Mouse (Mus musculus): ENCODE data around the gene Cep55.
A peak's percentile ranks its signal among the peaks of the same experiment; 100 is the strongest.

Gene Cep55

DNA sequence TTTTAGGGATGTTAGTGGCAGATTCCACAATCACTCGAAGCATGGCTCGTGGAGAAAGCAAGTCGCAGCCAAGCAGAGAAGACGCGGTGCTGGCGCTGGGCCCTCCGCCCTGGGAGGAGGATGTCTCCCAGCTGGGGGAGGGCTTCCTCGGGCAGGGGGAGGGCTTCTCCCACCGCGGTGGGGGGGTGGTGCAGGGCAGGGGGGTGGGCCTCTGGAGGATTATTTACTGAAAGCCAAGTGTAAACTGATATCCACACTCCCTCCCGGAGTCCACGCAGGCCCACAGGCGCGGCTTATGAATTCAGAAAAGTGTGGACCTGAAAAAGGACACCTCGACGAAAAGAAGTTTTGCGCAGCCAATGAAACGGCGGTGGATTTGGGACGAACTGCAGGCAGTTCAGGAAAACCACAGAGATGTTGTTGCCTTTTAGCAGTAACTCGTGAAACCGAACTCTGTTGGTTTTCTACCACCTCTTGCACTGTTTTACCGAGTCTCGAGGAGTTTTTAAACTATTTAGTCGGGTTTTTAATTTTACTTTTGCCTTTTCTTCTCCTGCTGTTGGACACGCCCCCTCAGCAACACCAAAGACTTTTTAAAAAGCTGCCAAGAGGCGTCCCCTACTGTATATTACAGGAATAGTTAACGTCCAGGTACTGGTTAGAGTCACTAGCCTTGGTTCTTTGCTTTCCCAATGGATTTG lies 11.4 kb upstream of the Cep55 start, which contains the start of gene Myof:
Gene Myof (minus strand): TSS at position 297 of the 701 bp plus-strand sequence.
- DNase-seq (ENCODE audit: low read depth, low spot score), result peak; percentile 52

DNA sequence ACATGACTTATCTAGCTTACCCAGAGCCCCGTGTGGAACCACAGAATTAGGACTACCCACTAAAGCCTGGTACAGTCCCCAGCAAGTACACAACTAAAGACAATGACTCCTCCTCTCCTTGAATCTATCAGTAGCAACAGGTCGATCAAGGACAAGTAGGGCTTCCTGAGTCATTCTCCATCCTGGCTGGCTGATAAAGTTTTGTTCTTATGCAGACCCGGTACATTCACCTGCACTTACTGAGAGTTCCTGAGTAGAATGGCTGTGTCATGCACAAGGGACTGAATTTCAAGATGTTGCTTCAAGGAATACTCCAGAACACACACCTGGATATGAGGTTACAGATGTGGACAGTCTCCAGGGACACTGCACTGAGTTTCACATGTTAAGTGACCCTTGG lies 9.6 kb upstream of the Cep55 start:
- no peak for DNase-seq (ENCODE audit: low read depth, low spot score)

DNA sequence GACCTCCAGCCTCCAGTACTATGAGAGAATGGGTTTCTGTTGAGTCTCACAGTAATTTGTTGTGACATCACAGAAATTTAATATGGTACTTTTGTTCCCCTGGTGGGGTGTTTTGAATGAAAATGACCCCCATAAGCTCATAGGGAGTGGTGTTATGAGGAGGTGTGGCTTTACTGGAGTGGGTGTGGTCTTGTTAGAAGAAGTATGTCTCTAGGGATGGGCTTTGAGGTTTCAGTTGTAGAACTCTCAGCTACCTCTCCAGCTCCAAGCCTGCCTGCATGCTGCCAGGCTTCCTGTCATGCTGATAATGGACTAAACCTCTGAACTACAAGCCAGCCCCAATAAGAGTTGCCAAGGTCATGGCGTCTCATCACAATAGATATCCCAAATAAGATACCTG lies 5.1 kb upstream of the Cep55 start:
- DNase-seq (ENCODE audit: low read depth, low spot score), result no peak

DNA sequence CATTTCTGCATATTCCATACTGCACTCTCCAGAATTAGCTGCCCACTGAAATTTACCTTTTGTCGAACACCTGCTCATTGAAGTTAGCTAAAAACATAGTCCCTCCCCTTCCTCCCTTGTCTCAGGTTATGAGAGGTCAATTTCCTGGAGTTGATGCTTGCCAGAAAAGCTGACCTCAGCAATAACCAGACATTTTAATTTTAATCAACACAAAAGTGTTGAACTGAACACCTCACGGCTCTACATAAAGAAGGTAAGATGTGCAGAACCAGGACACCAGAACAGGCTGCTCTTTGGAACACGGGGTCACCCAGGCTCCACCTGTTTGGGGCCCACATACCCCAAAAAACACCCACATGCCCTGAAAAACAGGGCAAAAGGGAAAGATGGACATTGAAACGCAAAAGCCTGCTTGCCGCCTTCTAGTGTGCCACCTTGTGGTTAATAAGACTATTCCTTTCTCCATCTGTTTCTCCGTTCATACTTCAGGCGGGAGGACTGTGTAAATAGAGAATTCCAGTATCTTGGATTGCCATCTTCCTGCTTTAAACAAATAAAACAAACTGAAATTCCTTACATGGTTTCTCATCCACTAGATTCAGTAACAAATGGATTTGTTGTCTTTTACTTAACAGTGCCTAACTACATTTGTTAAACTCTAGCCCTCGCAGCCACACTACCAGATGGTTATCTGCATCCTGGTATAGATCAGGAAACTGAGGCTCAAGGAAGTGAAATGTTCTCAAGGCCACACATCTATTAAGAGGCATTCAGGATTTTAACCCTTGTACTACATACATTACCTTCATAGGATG lies 1.4 kb upstream of the Cep55 start:
- DNase-seq (ENCODE audit: low read depth, low spot score), result peak; percentile 74

DNA sequence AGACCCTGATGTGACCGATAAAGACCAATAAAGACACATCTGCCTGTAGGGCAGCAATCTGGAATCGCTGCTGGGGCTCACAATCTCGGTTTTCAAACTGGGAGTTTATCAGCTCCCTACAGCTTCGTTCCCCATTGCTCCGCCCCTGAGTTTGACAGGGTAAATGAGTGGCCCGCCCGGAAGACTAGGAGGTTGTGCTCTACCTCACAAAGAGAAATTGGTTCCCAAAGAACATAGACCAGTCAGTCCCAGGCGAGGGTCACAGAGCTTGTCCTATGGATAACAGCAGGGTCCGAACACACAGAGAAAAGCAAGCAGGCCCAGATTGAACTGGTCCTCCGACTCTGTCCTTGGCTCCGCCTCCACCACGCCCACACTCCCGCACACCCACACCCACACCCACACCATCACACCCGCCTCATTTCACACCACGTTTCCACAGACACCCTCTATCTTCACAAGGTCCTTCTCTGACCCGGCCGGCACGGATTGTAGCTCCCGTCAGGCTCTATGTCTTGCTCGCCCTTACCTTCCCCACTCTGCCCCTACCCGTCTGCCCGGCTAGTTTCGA lies 577 bp upstream of the Cep55 start:
- peak; percentile 93 for DNase-seq (ENCODE audit: low read depth, low spot score)

DNA sequence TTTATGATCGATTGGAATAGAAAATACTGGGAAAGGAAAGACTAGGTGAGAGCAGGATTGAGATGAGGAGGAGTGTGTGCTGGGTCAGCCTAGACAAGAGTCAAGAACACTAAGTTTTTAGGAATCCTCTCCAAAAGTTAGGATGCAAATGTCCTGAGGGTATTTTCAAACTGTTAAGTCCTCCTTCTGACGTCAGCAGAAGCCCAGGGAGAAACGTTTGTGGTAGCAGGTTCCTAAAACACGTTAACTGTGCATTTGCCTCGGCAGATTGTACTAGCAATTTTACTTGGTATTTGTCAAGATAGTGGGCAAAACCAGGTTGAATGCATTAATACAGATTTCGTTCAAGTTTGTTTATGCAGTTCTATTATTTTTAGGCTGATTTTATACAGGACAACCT lies 987 bp downstream of the Cep55 start:
- DNase-seq (ENCODE audit: low read depth, low spot score), result peak; percentile 55

DNA sequence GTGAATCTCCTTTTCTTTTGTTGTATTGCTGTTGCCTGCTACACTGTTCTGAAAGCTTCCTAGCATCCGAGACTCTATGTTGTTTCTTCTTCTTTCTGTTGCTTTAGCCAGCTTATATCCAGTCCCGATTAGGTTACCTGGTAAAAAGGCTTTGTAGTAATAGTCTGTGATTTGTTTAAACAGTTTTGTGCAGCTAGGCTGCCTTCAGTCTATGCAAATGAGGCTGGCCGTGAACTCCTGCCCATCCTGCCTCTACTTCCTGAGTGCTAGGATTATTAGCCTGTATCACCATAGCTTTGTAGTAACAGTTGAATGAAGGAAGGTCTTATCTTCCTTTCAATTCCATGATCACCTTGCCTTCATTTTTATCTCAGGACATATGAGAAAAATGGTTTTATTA lies 1.5 kb downstream of the Cep55 start:
- peak; percentile 72 for DNase-seq (ENCODE audit: low read depth, low spot score)

DNA sequence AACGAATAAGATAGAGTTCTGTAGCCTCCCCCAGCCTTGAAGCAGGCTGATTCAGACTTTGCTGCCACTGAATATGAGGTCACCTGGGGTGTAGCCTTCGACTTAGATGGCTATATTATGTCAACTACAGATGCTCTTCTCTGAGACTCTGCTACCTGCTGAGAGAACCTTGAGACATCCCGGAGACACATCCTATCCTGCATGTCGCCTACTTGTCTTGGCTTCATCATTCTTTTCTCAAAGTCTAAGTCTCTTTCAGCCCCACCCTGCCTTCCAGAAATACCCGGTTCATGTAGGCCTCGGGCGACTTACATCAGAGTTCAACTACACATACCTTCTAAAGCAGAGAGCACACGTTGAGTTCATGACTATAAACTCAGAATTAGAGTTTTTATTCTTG lies 2.1 kb downstream of the Cep55 start:
- DNase-seq (ENCODE audit: low read depth, low spot score), result no peak

DNA sequence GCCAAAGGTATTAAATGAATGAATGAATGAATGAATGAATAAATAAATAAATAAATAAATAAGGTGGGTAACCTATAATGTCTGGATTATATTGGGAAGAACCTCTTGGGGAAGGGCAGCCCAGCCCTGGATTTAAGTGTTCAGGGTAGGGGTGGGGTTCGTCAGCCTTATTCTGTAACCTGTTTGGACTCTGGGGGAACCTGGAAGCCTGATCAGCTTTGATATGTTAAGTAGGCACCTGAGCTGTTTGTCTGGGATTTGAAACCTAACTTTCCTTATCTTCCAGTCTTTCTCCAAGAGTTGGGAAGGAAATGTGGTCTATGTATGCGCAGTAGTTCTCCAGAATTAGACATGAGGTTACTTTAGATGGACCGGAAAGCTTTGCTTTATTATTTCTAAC lies 8.4 kb downstream of the Cep55 start:
- DNase-seq (ENCODE audit: low read depth, low spot score), result no peak

DNA sequence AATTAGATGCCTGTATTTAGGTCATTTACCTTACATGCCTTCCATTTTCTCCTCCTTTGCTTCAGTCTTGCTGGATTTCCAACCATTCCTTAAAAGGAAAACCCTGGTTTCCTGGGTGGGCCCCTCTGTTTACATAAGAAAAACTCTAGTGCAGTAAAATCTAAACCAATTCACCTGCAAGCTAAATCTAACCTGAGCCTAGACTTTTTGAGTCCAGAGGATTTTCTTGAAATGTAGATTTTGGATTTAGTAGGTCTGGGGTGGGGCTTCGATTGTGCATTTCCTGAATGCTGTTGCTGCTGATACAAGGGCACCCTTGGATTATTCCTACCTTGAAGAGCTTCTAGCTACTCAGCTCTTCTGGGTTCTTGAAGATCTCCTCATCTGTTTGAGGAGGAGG lies 9.2 kb downstream of the Cep55 start:
- no peak for DNase-seq (ENCODE audit: low read depth, low spot score)

DNA sequence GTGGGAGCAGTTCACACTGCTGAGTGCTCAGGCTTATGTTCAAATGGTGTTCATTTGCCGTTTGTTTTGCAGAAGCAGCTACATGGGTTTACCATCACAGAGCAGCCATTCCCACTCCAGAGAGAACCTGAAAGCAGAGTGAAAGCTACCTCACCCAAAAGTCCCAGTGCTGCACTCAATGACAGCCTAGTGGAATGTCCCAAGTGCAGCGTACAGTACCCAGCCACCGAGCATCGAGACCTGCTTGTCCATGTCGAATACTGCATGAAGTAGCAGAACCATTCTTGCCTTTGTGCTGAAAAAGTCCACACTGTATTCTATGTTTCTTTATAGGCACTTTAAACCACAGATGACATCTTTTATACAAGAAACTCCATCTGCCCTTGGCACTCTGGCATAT lies 18.4 kb downstream of the Cep55 start:
- DNase-seq (ENCODE audit: low read depth, low spot score), result no peak

DNA sequence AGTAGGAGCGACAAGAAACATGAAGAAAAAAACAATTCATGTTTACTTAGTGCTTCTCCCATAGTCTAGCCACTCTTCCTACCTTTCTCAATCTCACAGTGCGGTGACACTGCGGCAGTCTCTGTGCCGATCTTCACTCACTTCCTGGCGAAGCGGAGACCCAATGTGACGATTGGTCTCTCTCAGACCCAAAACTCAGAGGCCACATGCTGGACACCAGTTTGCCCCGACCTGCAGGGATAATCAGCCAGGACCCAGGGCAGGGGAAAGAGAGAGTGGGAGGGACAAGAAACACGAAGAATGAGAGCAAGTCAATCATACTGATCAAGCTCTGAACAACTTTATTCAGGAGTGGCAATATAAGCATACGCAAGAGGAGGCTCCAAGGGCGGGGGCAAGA lies 20.2 kb downstream of the Cep55 start:
- DNase-seq (ENCODE audit: low read depth, low spot score), result no peak

DNA sequence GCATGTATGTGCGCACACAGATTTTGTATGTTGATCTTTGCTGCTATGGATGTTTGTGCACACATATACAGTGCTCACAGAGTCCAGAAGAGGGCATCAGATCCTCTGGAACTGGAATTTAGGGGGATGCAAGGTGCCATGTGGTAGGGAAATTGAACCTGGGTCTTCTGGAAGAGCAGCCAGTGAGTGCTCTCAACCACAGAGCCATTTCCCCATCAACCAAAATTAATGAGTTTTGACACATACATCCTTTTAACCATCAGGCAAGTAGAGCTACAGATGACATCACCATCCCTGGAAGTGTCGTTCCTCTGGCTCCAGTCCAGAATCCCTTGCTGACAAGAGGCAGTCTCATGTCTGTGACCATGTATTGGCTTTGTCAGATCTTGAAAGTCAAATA lies 21.4 kb downstream of the Cep55 start:
- DNase-seq (ENCODE audit: low read depth, low spot score), result peak; percentile 26

DNA sequence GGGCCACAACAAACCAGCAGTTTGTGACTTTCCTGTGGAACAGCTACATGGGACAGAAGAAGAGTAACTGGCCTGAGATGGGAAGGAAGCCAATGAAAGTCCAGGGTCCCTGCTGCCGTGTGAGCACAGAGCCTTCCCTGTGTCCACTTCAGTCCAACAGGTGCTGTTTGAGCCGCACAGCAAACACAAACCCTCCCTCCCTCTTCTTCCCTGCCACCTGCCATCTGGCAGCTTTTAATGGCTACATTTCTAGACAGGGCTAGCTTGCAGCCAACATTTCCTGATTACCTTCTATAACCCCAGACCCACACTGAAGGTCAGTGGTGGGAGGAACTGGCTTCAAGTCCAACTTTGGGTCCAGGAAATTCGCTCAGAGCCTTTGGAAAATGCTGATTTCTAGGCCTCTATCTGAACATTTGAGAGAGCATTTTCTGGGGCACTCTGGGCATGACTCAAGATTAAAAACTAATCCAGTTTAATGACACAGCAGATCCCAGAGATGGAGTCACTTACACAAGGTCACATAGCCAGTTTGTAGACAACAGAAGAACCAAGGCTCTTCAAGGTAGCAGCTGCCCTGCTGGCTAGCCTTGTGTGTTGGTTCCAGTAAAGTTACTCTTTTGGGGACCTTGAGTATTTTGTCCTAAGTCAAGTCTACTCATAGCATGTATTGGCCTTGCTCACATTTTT lies 23.2 kb downstream of the Cep55 start:
- DNase-seq (ENCODE audit: low read depth, low spot score), result no peak

DNA sequence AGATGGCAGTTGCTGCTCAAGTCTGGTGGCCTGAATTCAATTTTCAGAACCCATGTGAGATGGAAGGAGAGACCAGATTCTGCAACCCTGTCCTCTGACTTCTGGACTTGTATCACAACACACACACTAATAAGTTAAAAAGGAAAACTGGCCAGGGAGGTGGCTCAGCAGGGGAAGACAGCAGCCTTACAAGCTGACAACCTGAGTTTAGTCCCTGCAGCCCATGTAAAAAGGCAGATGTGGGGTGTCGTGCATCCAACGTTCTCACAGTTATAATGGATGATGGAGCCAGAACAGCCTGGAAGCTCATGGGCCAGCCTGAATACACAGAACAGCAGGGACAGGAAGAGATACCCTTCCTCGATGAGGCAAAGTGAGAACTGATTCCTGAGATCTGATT lies 26.6 kb downstream of the Cep55 start:
- DNase-seq (ENCODE audit: low read depth, low spot score), result no peak

DNA sequence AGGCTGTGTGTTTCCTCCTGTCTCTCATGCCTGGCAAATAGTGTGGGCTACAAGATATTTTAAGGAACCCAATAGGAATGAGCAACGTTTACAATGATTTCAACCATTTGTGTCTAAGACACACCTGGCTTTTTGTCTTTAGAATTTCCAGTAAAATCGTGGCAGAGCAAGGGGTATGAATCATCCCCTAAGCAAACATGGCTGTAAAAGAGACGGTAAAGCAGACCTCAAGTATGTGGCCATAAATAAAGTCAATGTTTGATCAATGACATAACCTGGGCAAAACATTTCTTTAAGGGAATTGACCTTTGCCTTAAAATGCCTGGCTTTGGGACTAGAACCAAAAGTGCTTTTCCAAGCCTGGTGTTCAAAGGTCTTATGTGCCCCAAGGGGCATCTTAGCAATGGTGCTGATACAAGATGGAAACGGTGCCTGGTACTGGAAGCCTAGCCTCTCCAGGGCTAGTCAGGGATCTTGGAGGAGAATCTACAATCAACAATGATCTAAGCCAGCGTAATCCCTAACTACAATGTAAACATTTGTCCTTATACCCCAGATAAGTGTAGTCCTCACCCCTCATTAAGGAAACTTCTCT lies 28.2 kb downstream of the Cep55 start:
- DNase-seq (ENCODE audit: low read depth, low spot score), result no peak

DNA sequence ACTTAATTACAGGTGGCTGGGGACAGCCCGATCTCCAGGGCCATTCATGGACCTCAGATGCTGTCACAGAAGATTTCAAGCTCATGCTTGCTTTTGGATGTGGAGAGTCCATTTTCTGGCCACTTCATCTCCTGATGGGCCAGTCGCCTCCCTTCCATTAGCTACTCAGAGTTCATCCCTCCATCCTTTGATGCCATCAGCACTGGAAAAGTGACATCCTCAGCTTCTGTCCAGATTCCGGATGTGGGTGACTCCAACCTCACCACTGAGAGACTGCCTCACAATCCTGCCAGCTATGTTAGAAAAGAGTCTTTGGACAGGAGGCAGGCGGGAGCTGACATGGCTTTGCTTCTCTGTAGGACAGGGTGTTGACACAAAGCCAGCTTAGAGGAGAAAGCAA lies 31.0 kb downstream of the Cep55 start:
- no peak for DNase-seq (ENCODE audit: low read depth, low spot score)

DNA sequence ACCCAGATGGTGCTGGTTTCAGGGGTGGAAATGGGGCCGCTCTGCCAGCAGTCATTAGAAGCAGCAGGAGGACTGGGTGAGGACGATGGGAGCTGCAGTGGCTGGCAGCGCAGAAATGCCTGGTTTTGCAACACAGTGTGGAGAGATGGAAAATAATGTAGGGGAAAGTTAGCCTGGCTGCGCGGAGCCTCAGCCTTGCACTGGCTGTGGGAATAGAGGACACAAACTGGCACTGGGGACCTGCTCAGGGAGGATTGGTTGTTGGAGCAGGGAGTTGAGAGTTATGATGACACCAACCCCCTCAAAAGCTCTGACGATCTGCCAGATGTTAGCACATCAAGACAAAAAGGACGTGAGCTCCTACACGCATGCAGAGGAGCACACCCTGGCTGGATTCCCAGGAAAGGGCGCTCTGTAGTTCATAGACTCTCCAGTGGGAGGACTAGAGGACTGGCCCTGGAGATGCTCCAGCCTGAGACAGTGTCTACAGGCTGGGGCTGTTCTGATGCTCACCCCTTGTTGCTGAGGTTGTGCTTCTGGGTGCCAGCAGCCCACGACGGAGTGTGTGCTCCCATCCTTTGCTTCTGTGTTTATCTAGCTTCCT lies 32.2 kb downstream of the Cep55 start:
- peak; percentile 18 for DNase-seq (ENCODE audit: low read depth, low spot score)

DNA sequence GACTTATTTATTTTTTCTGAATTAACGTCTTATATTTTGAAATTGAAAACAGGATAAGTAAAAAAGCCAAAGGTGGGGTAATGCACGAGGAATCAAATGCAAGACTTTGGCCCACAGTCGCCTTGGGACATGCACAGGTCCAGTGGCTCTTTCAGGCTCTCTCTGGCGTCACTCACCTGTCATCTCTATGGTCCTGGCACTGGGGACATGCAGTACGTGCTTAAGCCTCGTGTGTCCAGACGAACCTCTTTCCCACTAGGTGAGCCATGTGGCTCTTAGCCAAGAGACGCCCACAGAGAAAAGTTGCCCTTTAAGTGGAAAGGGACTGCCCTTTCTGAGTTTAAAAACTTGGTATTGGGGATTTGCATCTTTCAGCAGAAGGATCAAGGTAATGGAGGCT lies 34.5 kb downstream of the Cep55 start:
- DNase-seq (ENCODE audit: low read depth, low spot score), result no peak

DNA sequence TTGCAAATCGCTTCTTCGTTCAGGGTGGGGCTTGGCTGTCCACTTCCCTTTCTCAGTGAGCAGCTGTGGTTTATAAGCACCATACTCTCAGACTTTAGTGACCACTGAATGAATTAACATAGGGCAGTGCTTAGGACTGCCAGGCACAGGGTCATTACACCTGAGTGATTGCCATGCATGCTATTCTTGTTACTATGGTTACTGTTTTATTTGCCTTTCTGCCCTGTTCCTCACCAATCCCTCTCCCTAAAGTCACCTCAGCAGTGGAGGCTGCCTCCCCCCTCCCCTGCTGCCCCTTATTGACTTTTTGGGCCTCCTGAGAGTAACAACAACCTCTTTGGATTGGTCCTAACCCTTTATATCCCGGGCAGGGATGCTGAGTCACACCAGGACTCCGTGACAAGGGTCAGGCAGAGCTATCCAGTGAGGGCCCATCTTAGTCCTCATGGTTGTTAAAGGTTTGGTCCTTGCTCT lies 36.7 kb downstream of the Cep55 start:
- peak; percentile 51 for DNase-seq (ENCODE audit: low read depth, low spot score)

DNA sequence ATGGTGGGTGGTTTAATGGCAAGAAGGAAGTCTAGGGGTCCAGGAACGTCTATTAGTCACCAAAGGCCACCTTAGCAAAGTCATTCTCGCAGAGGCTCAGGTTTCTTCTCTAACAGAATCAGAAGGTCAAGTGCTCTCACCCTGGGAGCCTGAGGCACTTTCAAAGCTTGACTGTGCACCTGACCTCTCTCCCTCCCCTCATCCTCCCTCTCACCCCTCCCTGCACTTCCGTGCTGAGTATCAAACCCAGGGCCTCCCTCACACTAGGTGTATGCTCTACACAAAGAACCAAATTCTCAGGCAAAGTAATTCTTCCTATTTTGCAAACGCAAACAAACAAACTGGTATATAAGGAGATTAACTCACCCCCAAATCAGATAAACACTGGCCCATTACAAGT lies 41.4 kb downstream of the Cep55 start:
- DNase-seq (ENCODE audit: low read depth, low spot score), result no peak
